ENCODE assay signal across 21 mouse cellular contexts in genomic region chr12:73756527-73756926, GRCm38 (mm10).
"Had no signal": no experiment of that assay in that cellular context is flagged by ENCODE, and none has a peak within 500 bp of the region (broad histone marks: within the 10 kb centered on the region; RNA-seq: fewer than 3 reads in every experiment).

No protein-coding gene starts in this region.

- H3K36me3 ChIP-seq: intestine, embryonic 15.5 days; limb, embryonic 12.5 days; limb, embryonic 15.5 days; liver, embryonic 15.5 days; midbrain, embryonic 10.5 days; midbrain, embryonic 13.5 days; neural tube, embryonic 13.5 days had no signal

- DNase-seq: kidney, adult 11 months; kidney, postnatal 25 days; left cerebral cortex, postnatal 4 days; lung, adult 2 months; lung, postnatal 14 days; lung, postnatal 4 days; thymus, postnatal 36 days had no signal

- H3K9me3 ChIP-seq: intestine, embryonic 15.5 days; limb, embryonic 12.5 days; limb, embryonic 15.5 days; liver, embryonic 15.5 days; megakaryocyte, embryonic 14.5 days; midbrain, embryonic 10.5 days; midbrain, embryonic 13.5 days; neural tube, embryonic 13.5 days had no signal

- H3K4me3 ChIP-seq: intestine, embryonic 15.5 days; layer of hippocampus, adult 2 months; limb, embryonic 12.5 days; limb, embryonic 15.5 days; liver, embryonic 15.5 days; megakaryocyte, embryonic 14.5 days; midbrain, embryonic 10.5 days; midbrain, embryonic 13.5 days; myocyte; neural tube, embryonic 13.5 days had no signal

- ATAC-seq: midbrain, embryonic 13.5 days; midbrain, embryonic 16.5 days had no signal

- H3K4me2 ChIP-seq: intestine, embryonic 15.5 days; limb, embryonic 12.5 days; limb, embryonic 15.5 days; liver, embryonic 11.5 days; liver, embryonic 15.5 days; midbrain, embryonic 13.5 days; neural tube, embryonic 13.5 days had no signal

- H3K4me1 ChIP-seq: intestine, embryonic 15.5 days; limb, embryonic 15.5 days; liver, embryonic 15.5 days had no signal

- H3K9ac ChIP-seq: intestine, embryonic 15.5 days; limb, embryonic 12.5 days; limb, embryonic 15.5 days; liver, embryonic 15.5 days; midbrain, embryonic 13.5 days; neural tube, embryonic 13.5 days had no signal

- H3K27ac ChIP-seq: intestine, embryonic 15.5 days; kidney, postnatal 0 days; layer of hippocampus, adult 2 months; limb, embryonic 12.5 days; liver, embryonic 15.5 days; midbrain, embryonic 10.5 days; midbrain, embryonic 13.5 days; neural tube, embryonic 13.5 days; stomach, postnatal 0 days had no signal

- H3K27me3 ChIP-seq: intestine, embryonic 15.5 days; limb, embryonic 12.5 days; limb, embryonic 15.5 days; liver, embryonic 15.5 days; megakaryocyte, embryonic 14.5 days; midbrain, embryonic 13.5 days; neural tube, embryonic 13.5 days had no signal
